Mouse (Mus musculus): ENCODE measurements around the gene Ndufs7.

DNA sequence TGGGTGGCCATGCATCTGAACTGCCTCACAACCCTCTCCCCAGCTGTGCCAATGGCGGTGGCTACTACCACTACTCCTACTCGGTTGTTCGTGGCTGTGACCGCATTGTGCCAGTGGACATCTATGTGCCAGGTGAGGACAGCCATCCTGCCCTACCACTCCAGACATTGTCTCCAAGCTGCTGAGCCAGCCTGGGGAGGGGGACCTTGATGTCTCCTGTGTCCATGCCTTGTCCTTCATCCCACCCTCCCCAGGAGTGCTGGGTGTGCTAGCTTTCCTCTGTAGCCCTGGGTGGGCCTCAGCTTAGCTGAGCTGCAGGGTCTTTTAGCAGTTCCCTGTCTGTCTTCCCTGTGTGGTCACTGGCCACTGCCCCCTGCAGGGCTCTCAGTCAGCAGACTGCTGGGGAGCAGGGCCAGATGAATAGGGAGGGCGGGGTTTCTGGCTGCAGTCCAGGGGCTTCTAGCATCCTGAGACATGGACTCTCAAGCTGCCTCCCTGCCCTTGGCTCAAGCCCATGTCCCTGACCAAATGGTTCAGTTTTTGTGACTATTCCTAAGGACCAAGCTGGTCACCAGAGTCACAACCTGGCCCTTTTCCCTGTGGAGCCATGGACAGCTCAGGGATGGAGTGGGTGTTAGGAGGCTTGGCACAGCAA is 7.1 kb downstream of the Ndufs7 start:
- no peak for TF ChIP-seq MAFK (IDR thresholded peaks at IDR 0.05; ENCODE audit: insufficient read depth, low read depth, low read length)
- TF ChIP-seq ZC3H11A (IDR thresholded peaks at IDR 0.05; ENCODE audit: borderline replicate concordance, low read depth, low read length): no peak
